Mouse (Mus musculus): Measurements from ENCODE around the gene Zfp217. TPM values are rescaled to one million over a fixed set of nuclear protein-coding genes. Genes with fewer than 3 reads are reported as not detected.

Gene Zfp217
- polyA plus RNA-seq, 1 experiment, result 32.1 TPM

- Histone ChIP-seq H3K27me3 (ENCODE audit: control insufficient read depth, insufficient read depth, low read length) (no peaks in the 10 kb centered on the region), H3K4me3 (ENCODE audit: control insufficient read depth, insufficient read depth, low read length) (no peak overlapping the region), H3K36me3 (ENCODE audit: control insufficient read depth, insufficient read depth, low read length) (no peaks in the 10 kb centered on the region), H3K4me1 (replicated peaks; ENCODE audit: control insufficient read depth, insufficient read depth, low read length) (peaks cover 21% of the 10 kb centered on the region), H3K27ac (ENCODE audit: control insufficient read depth, insufficient read depth, low read length) (no peak overlapping the region)
- 94% methylated on average over 8 of the region's 8 CpGs for WGBS
- no peak for DNase-seq
- TF ChIP-seq CTCF (IDR thresholded peaks at IDR 0.05; ENCODE audit: borderline replicate concordance, control insufficient read depth, extremely low read depth, insufficient read depth, low read length, poor library complexity) (no peak), POLR2A (IDR thresholded peaks at IDR 0.05; ENCODE audit: control insufficient read depth, extremely low read depth, insufficient read depth, low read length, poor library complexity) (no peak)
Observed at GRCm38 (mm10) chr2:170151470-170151869, 3.6 kb upstream of the Zfp217 start.

DNA sequence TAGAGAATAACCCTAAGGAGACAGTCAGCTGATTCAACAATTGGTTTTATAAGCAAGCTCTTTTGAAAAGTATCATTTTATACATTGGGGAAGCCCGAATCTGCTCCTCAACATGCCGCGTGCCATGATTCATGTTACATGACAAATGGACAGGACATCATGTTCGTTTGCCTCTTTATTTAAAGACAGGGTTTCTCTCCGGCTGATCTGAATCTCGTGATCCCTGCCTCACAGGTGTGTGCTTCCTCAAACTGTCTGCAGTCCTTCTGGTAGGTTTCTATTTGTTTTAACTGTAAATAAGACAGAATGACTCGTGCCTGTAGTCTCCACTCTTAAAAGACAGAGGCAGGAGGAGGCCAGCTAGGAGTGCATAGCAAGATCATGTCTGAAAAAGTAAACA, 925 bp upstream of the Zfp217 start:
- TF ChIP-seq CTCF (IDR thresholded peaks at IDR 0.05; ENCODE audit: borderline replicate concordance, control insufficient read depth, extremely low read depth, insufficient read depth, low read length, poor library complexity) (no peak), POLR2A (IDR thresholded peaks at IDR 0.05; ENCODE audit: control insufficient read depth, extremely low read depth, insufficient read depth, low read length, poor library complexity) (no peak)
- Histone ChIP-seq H3K36me3 (ENCODE audit: control insufficient read depth, insufficient read depth, low read length) (no peaks in the 10 kb centered on the region), H3K4me1 (replicated peaks; ENCODE audit: control insufficient read depth, insufficient read depth, low read length) (peaks cover 17% of the 10 kb centered on the region), H3K27me3 (ENCODE audit: control insufficient read depth, insufficient read depth, low read length) (no peaks in the 10 kb centered on the region), H3K27ac (ENCODE audit: control insufficient read depth, insufficient read depth, low read length) (no peak overlapping the region; the same call in 1 of the 2 replicates), H3K4me3 (ENCODE audit: control insufficient read depth, insufficient read depth, low read length) (no peak overlapping the region)
- DNase-seq, result no peak
- WGBS, result 39% methylated on average over 7 of the region's 7 CpGs

- H3K36me3 ChIP-seq (ENCODE audit: control insufficient read depth, insufficient read depth, low read length), result no peaks in the 10 kb centered on the region
- no peak for DNase-seq
- no peak overlapping the region for H3K4me3 ChIP-seq (ENCODE audit: control insufficient read depth, insufficient read depth, low read length)
- H3K4me1 ChIP-seq (replicated peaks; ENCODE audit: control insufficient read depth, insufficient read depth, low read length), result peaks cover 17% of the 10 kb centered on the region
- no peak overlapping the region for H3K27ac ChIP-seq (ENCODE audit: control insufficient read depth, insufficient read depth, low read length)
- H3K27me3 ChIP-seq (ENCODE audit: control insufficient read depth, insufficient read depth, low read length), result no peaks in the 10 kb centered on the region
- 5% methylated on average over 4 of the region's 4 CpGs for WGBS
- TF ChIP-seq POLR2A (IDR thresholded peaks at IDR 0.05; ENCODE audit: control insufficient read depth, extremely low read depth, insufficient read depth, low read length, poor library complexity), result no peak
- TF ChIP-seq CTCF (IDR thresholded peaks at IDR 0.05; ENCODE audit: borderline replicate concordance, control insufficient read depth, extremely low read depth, insufficient read depth, low read length, poor library complexity), result no peak
Observed at GRCm38 (mm10) chr2:170147170-170147569, 733 bp downstream of the Zfp217 start.

GRCm38 (mm10) chr2:170144343-170144742, 3.6 kb downstream of the Zfp217 start:
- TF ChIP-seq CTCF (IDR thresholded peaks at IDR 0.05; ENCODE audit: borderline replicate concordance, control insufficient read depth, extremely low read depth, insufficient read depth, low read length, poor library complexity) (no peak), POLR2A (IDR thresholded peaks at IDR 0.05; ENCODE audit: control insufficient read depth, extremely low read depth, insufficient read depth, low read length, poor library complexity) (no peak)
- 60% methylated on average over 10 of the region's 10 CpGs for WGBS
- peaks cover 16% of the 10 kb centered on the region for H3K4me1 ChIP-seq (replicated peaks; ENCODE audit: control insufficient read depth, insufficient read depth, low read length)
- no peaks in the 10 kb centered on the region for H3K36me3 ChIP-seq (ENCODE audit: control insufficient read depth, insufficient read depth, low read length)
- H3K27me3 ChIP-seq (ENCODE audit: control insufficient read depth, insufficient read depth, low read length), result no peaks in the 10 kb centered on the region
- no peak overlapping the region for H3K27ac ChIP-seq (ENCODE audit: control insufficient read depth, insufficient read depth, low read length)
- H3K4me3 ChIP-seq (ENCODE audit: control insufficient read depth, insufficient read depth, low read length), result no peak overlapping the region
- no peak for DNase-seq

DNA sequence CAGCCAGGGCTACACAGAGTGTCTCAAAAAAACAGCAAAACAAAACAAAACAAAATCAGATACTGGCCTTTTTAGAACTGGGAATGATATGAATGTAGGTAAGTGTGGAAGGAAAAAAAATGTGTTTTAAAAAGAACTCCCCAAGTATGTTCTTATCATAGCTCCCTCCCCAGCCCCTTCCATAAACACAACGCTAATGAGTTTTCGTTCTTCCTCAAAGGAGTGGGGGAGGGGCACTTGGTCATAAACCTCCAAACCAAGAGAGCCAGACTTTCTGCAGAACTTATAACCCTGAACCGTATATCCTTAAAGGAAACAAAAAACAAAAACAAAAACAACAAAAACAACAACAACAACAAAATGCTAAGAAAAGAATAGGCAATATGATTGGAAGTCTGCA, 4.0 kb downstream of the Zfp217 start:
- Histone ChIP-seq H3K27me3 (ENCODE audit: control insufficient read depth, insufficient read depth, low read length) (no peaks in the 10 kb centered on the region), H3K36me3 (ENCODE audit: control insufficient read depth, insufficient read depth, low read length) (no peaks in the 10 kb centered on the region), H3K4me3 (ENCODE audit: control insufficient read depth, insufficient read depth, low read length) (no peak overlapping the region), H3K27ac (ENCODE audit: control insufficient read depth, insufficient read depth, low read length) (no peak overlapping the region), H3K4me1 (replicated peaks; ENCODE audit: control insufficient read depth, insufficient read depth, low read length) (peaks cover 12% of the 10 kb centered on the region)
- TF ChIP-seq CTCF (IDR thresholded peaks at IDR 0.05; ENCODE audit: borderline replicate concordance, control insufficient read depth, extremely low read depth, insufficient read depth, low read length, poor library complexity) (no peak), POLR2A (IDR thresholded peaks at IDR 0.05; ENCODE audit: control insufficient read depth, extremely low read depth, insufficient read depth, low read length, poor library complexity) (no peak)
- WGBS, result 28% methylated on average over 3 of the region's 3 CpGs
- DNase-seq, result no peak

DNA sequence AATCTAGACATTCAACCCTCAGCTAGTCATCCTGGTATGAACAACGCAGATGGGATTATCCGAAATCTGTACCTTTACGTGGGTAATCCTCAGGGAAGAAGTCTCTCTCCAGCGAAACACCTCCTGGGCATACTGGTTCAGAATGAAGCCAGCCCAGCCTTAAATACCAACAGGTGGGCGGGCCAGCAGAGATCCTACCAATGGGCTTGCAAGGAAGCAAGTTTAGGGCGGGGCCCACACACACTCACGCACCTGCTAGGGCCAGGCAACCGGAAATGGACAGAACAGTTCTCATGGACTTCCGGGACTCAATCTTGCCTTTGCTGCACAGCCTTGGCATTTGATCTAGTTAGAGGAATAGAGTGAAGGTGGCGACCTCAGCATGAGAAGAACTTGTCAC, 5.4 kb downstream of the Zfp217 start:
- Histone ChIP-seq H3K4me1 (replicated peaks; ENCODE audit: control insufficient read depth, insufficient read depth, low read length) (peaks cover 5% of the 10 kb centered on the region; the same call in 1 of the 2 replicates), H3K27me3 (ENCODE audit: control insufficient read depth, insufficient read depth, low read length) (no peaks in the 10 kb centered on the region), H3K4me3 (ENCODE audit: control insufficient read depth, insufficient read depth, low read length) (no peak overlapping the region), H3K36me3 (ENCODE audit: control insufficient read depth, insufficient read depth, low read length) (no peaks in the 10 kb centered on the region), H3K27ac (ENCODE audit: control insufficient read depth, insufficient read depth, low read length) (no peak overlapping the region)
- TF ChIP-seq POLR2A (IDR thresholded peaks at IDR 0.05; ENCODE audit: control insufficient read depth, extremely low read depth, insufficient read depth, low read length, poor library complexity) (no peak), CTCF (IDR thresholded peaks at IDR 0.05; ENCODE audit: borderline replicate concordance, control insufficient read depth, extremely low read depth, insufficient read depth, low read length, poor library complexity) (no peak)
- DNase-seq, result no peak
- 96% methylated on average over 10 of the region's 10 CpGs for WGBS

DNA sequence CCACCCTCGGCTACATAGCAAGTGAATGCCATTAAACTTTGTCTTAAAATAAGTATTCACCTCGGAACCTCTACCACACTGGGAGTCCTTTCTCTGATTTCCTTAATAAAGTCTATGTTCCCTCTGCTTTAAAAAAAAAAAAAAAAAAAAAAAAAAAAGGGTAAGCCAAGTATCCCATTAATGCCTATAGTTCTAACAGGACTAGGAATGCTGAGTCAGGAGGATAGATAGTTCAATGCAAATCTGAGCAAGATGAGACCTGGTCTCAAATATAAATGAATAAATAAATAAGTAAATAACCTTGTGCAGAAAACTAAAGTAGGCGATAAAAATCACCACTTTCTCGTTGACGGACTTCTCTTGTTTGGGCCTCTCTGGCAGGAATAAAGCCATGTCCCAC, 6.4 kb downstream of the Zfp217 start:
- WGBS, result 97% methylated on average over 5 of the region's 5 CpGs
- TF ChIP-seq CTCF (IDR thresholded peaks at IDR 0.05; ENCODE audit: borderline replicate concordance, control insufficient read depth, extremely low read depth, insufficient read depth, low read length, poor library complexity) (no peak), POLR2A (IDR thresholded peaks at IDR 0.05; ENCODE audit: control insufficient read depth, extremely low read depth, insufficient read depth, low read length, poor library complexity) (no peak)
- Histone ChIP-seq H3K27me3 (ENCODE audit: control insufficient read depth, insufficient read depth, low read length) (no peaks in the 10 kb centered on the region), H3K36me3 (ENCODE audit: control insufficient read depth, insufficient read depth, low read length) (no peaks in the 10 kb centered on the region), H3K4me1 (replicated peaks; ENCODE audit: control insufficient read depth, insufficient read depth, low read length) (peaks cover 3% of the 10 kb centered on the region; the same call in 1 of the 2 replicates), H3K4me3 (ENCODE audit: control insufficient read depth, insufficient read depth, low read length) (no peak overlapping the region), H3K27ac (ENCODE audit: control insufficient read depth, insufficient read depth, low read length) (no peak overlapping the region)
- DNase-seq, result no peak
